8 mouse cellular contexts compared by ENCODE assay signal in the genomic region with DNA sequence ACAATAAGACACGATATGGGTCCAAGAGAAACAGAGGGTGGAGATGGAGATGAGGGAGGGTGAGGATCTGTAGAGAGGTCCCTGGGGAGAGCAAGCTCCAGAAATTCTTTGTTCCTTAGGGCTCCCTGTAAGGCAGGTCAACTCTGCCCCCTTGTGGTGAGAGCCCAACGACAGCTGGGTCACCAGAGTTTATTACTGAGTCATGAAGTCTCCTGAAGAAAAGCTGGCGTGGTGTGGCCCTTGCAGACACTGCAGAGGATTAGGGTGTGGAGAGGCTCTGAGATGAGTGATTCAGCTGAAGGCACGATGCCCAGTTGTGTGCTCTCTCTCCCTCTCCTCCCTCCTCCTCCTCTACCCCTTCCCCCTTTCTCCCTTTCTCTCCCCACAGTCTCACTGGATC. TPM values are rescaled to one million over a fixed set of nuclear protein-coding genes. Genes with fewer than 3 reads are reported as not detected.
A peak's percentile ranks its signal among the peaks of the same experiment; 100 is the strongest.
DNase-seq lines count a peak whose midpoint lies in the region; ATAC-seq and TF ChIP-seq lines count a peak whose summit lies in the region.

No protein-coding gene starts in this region.

- peak; percentile 81 for ATAC-seq in Patski
- no peak; the same call in 1 of the 2 replicates for ATAC-seq in limb, embryonic 14.5 days (ENCODE audit: low FRiP score, low read depth)

- no peak overlapping the region for H3K9ac ChIP-seq in limb, embryonic 14.5 days (ENCODE audit: low read depth, low read length, severe bottlenecking)

- WGBS in kidney, adult 2 months, result 3% methylated on average over 4 of the region's 4 CpGs
- WGBS in limb, embryonic 14.5 days, result 11% methylated on average over 4 of the region's 4 CpGs

- POLR2A ChIA-PET in Patski (lab: Charles Lee), result interaction anchor here (0.6 kb wide), 1 partner anchor 21 kb away, joined by 4 read pairs; no protein-coding TSS in a partner anchor

- H3K4me1 ChIP-seq in kidney, adult 2 months (ENCODE audit: control insufficient read depth, insufficient read depth, low read length), result no peaks in the 10 kb centered on the region
- H3K4me1 ChIP-seq in limb, embryonic 14.5 days (ENCODE audit: control insufficient read depth, insufficient read depth, low read length), result no peaks in the 10 kb centered on the region

- no peak overlapping the region for H3K27ac ChIP-seq in kidney, adult 2 months (ENCODE audit: insufficient read depth, low read depth, low read length)
- H3K27ac ChIP-seq in limb, embryonic 14.5 days (replicated peaks; ENCODE audit: low read depth, low read length), result no peak overlapping the region

- no peak for TF ChIP-seq POLR2A in kidney, adult 2 months (IDR thresholded peaks at IDR 0.05; ENCODE audit: low read depth, low read length)
- TF ChIP-seq POLR2A in limb, embryonic 14.5 days (IDR thresholded peaks at IDR 0.05; ENCODE audit: borderline replicate concordance, extremely low read depth, insufficient read depth, insufficient read length), result no peak

- peak; percentile 76 for DNase-seq in 3134 (ENCODE audit: extremely low read depth, insufficient read length, low spot score)
- peak; percentile 69 for DNase-seq in Patski (ENCODE audit: low read depth, low spot score)
- peak; percentile 85 to 88 for DNase-seq in cerebellum, postnatal 10 days
- peak; percentile 89 for DNase-seq in gastrocnemius, adult 18-20 months (ENCODE audit: low spot score)
- peak; percentile 82 for DNase-seq in kidney, adult 2 months
- DNase-seq in limb, embryonic 14.5 days (ENCODE audit: low spot score), result peak; percentile 80
- peak; percentile 72 for DNase-seq in ovary, adult 18-20 months (ENCODE audit: low spot score)
- peak; percentile 35 to 47 for DNase-seq in thymus, adult 18-20 months

- H3K4me3 ChIP-seq in kidney, adult 2 months (ENCODE audit: insufficient read depth, low read depth, low read length), result no peak overlapping the region
- no peak overlapping the region for H3K4me3 ChIP-seq in limb, embryonic 14.5 days (replicated peaks; ENCODE audit: low read length)

- H3K4me2 ChIP-seq in limb, embryonic 14.5 days (replicated peaks; ENCODE audit: low read depth, low read length, severe bottlenecking), result no peak overlapping the region

- CTCF ChIA-PET in Patski (lab: Charles Lee), result interaction anchor here (0.7 to 1.7 kb wide), 14 partner anchors 9 to 219 kb away, joined by 3 to 6 read pairs (median 4); no protein-coding TSS in a partner anchor

- H3K9me3 ChIP-seq in limb, embryonic 14.5 days (ENCODE audit: control insufficient read depth, low read length), result no peaks in the 10 kb centered on the region

- peaks cover 22% of the 10 kb centered on the region for H3K27me3 ChIP-seq in Patski
- H3K27me3 ChIP-seq in kidney, adult 2 months (replicated peaks; ENCODE audit: control insufficient read depth, insufficient read depth, low read length), result no peaks in the 10 kb centered on the region
- H3K27me3 ChIP-seq in limb, embryonic 14.5 days (ENCODE audit: control insufficient read depth, insufficient read depth, low read length), result no peaks in the 10 kb centered on the region

- H3K36me3 ChIP-seq in kidney, adult 2 months (ENCODE audit: control insufficient read depth, insufficient read depth, low read length), result no peaks in the 10 kb centered on the region
- H3K36me3 ChIP-seq in limb, embryonic 14.5 days (ENCODE audit: control insufficient read depth, insufficient read depth, low read length), result no peaks in the 10 kb centered on the region

- in situ Hi-C loops in Patski (cut with MboI; ENCODE audit: low pct_unique_long_range_greater_than_20kb), result loop anchor here (5.0 kb wide), 1 partner anchor 139 kb away; no protein-coding TSS in a partner anchor

- TF ChIP-seq CTCF in Patski (IDR thresholded peaks at IDR 0.05), result peak; percentile 93
- peak; percentile 87 for TF ChIP-seq CTCF in kidney, adult 2 months (conservative IDR thresholded peaks at IDR 0.05; ENCODE audit: insufficient read depth, insufficient read length, low read depth, low read length)

RNA-seq across cellular contexts. Expression of a gene that starts 2.0 kb away (rescaled TPM):
- polyA plus RNA-seq in Patski (2021), result not detected
- not detected for total RNA-seq in gastrocnemius, adult 18-20 months (2021)
- polyA plus RNA-seq in kidney, adult 2 months (2012; rRNA removed), result 1.2 and 3.0 TPM in 2 replicates
- 0.36 and 0.69 TPM in 2 replicates for polyA plus RNA-seq in limb, embryonic 14.5 days (2012; rRNA removed)
- polyA plus RNA-seq in limb, embryonic 14.5 days (2014; fragmentation: Nextera tagmentation; extraction: Ambion mirVana), result 0.19 and 0.21 TPM in 2 replicates

RNA-seq across cellular contexts. Expression of a gene that starts 22.2 kb away (rescaled TPM):
- 1.9 TPM for polyA plus RNA-seq in Patski (2021)
- total RNA-seq in gastrocnemius, adult 18-20 months (2021), result not detected
- polyA plus RNA-seq in kidney, adult 2 months (2012; rRNA removed), result 66.6 and 75.2 TPM in 2 replicates
- 0.12 TPM in 1 of 2 replicates, not detected in the other for polyA plus RNA-seq in limb, embryonic 14.5 days (2012; rRNA removed)
- polyA plus RNA-seq in limb, embryonic 14.5 days (2014; fragmentation: Nextera tagmentation; extraction: Ambion mirVana), result not detected in 2 replicates

RNA-seq across cellular contexts. Expression of a gene that starts 39.8 kb away (rescaled TPM):
- 0.13 TPM for polyA plus RNA-seq in Patski (2021)
- total RNA-seq in gastrocnemius, adult 18-20 months (2021), result under 1 TPM in 1 of 2 experiments, not detected in 1; 0.17 TPM
- 2.1 and 2.8 TPM in 2 replicates for polyA plus RNA-seq in kidney, adult 2 months (2012; rRNA removed)
- 1.0 and 1.2 TPM in 2 replicates for polyA plus RNA-seq in limb, embryonic 14.5 days (2012; rRNA removed)
- 0.76 and 1.3 TPM in 2 replicates for polyA plus RNA-seq in limb, embryonic 14.5 days (2014; fragmentation: Nextera tagmentation; extraction: Ambion mirVana)

RNA-seq across cellular contexts. Expression of a gene that starts 50.1 kb away (rescaled TPM):
- polyA plus RNA-seq in Patski (2021), result 144 TPM
- total RNA-seq in gastrocnemius, adult 18-20 months (2021), result 10 to 100 TPM; 48.7 to 57.4 TPM
- polyA plus RNA-seq in kidney, adult 2 months (2012; rRNA removed), result 63.3 and 71.0 TPM in 2 replicates
- 140 and 148 TPM in 2 replicates for polyA plus RNA-seq in limb, embryonic 14.5 days (2012; rRNA removed)
- polyA plus RNA-seq in limb, embryonic 14.5 days (2014; fragmentation: Nextera tagmentation; extraction: Ambion mirVana), result 65.8 and 74.9 TPM in 2 replicates

Comparison
In these comparisons a context has a peak if more than half of its experiments do, and no peak if none do; other contexts are left out.
1. RNA of a gene that starts 22.2 kb away (polyA plus RNA-seq): 66.6 to 75.2 TPM in kidney, adult 2 months; 1.9 TPM in Patski (single experiment) and 0.12 TPM in limb, embryonic 14.5 days; every median in the first group is over 10 times any median in the second.
2. Peak in every context shown above with its lines, with median percentiles within 50 percentile points of each other: DNase-seq.